In the genomic region with DNA sequence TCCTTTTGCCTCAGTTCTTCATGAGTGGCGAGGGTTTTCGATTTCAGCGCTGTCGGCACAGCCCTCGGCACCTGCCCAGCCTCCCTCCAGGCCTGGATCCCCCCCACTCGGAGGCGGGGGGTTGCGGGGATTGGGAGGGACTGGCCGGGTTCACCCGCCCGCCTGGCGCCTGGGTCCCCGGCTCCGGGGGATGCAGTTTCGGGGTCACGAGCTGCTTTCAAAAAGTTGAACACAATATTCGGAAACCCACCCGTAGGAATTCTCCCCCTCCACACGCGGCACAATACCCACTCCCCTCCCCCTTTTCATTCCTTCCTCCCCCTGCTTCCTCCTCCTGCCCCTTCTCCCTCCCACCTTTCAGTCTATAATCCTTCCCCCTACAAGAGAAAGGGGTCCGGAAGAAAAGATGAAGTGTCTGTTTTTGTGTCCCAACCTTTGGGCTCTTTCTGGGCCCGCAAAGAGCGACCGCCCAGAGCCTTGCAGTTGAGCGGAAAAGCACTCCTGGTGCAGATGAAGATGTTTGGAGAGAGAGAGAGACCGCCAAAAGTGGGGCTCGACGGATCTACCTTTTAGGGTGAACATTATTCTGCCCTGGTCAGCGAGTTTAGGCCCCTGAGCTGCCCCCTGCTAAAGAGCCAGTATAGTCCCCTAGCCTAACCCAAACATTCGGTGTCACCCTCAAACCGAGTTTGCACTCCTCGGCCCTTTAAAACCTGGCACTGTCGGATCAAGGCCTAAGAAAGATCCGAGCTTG, we compare ENCODE assay signal across 11 mouse cellular contexts. TPM values are rescaled to one million over a fixed set of nuclear protein-coding genes. Genes with fewer than 3 reads are reported as not detected.
A peak's percentile ranks its signal among the peaks of the same experiment; 100 is the strongest.
DNase-seq lines count a peak whose midpoint lies in the region; ATAC-seq and TF ChIP-seq lines count a peak whose summit lies in the region.
"Had no signal": no experiment of that assay in that cellular context is flagged by ENCODE, and none has a peak within 500 bp of the region (broad histone marks: within the 10 kb centered on the region; RNA-seq: fewer than 3 reads in every experiment).

No protein-coding gene starts in this region.

- no peak overlapping the region for H3K9ac ChIP-seq in heart, embryonic 11.5 days (ENCODE audit: low read depth, low read length)
- H3K9ac ChIP-seq in ES-Bruce4 (ENCODE audit: low read depth, poor library complexity, severe bottlenecking): peak overlapping the region; percentile 12; the same call in 1 of the 2 replicates
- H3K9ac ChIP-seq in forebrain, embryonic 13.5 days: peak overlapping the region; percentile 71
- no peak overlapping the region for H3K9ac ChIP-seq in limb, embryonic 15.5 days

- H3K27me3 ChIP-seq in heart, embryonic 11.5 days (ENCODE audit: control insufficient read depth, insufficient read depth, low read length): peaks cover 99% of the 10 kb centered on the region
- peaks cover 63% of the 10 kb centered on the region for H3K27me3 ChIP-seq in ES-Bruce4 (ENCODE audit: control insufficient read depth, insufficient read depth, low read length, poor library complexity, severe bottlenecking)
- peaks cover 99% of the 10 kb centered on the region for H3K27me3 ChIP-seq in forebrain, embryonic 13.5 days
- H3K27me3 ChIP-seq in limb, embryonic 15.5 days: peaks cover 100% of the 10 kb centered on the region
- H3K27me3 ChIP-seq in cerebellum, adult 2 months (ENCODE audit: control insufficient read depth, insufficient read depth, low read length): peaks cover 13% of the 10 kb centered on the region

- no peak for TF ChIP-seq POLR2A in ES-Bruce4 (IDR thresholded peaks at IDR 0.05; ENCODE audit: insufficient read depth, low read length)
- TF ChIP-seq POLR2A in cerebellum, adult 2 months (IDR thresholded peaks at IDR 0.05; ENCODE audit: borderline replicate concordance, insufficient read depth, low read length): no peak

- ATAC-seq in heart, embryonic 11.5 days (replicated peaks; ENCODE audit: insufficient number of reproducible peaks, low FRiP score, low TSS enrichment): no peak
- ATAC-seq in forebrain, embryonic 13.5 days: no peak
- ATAC-seq in limb, embryonic 15.5 days (ENCODE audit: insufficient number of reproducible peaks, low FRiP score, low TSS enrichment, low read depth): no peak

- peak overlapping the region; percentile 61 for H3K4me2 ChIP-seq in heart, embryonic 11.5 days
- H3K4me2 ChIP-seq in forebrain, embryonic 13.5 days: peak overlapping the region; percentile 71
- H3K4me2 ChIP-seq in limb, embryonic 15.5 days: peak overlapping the region; percentile 54

- intact Hi-C loops in heart, postnatal 25 days (cut with DNase I): no loop called here

- WGBS in heart, embryonic 11.5 days (ENCODE audit: insufficient replicate concordance): under 1% methylated on average over 34 of the region's 34 CpGs
- 2% methylated on average over 29 of the region's 34 CpGs for WGBS in forebrain, embryonic 13.5 days
- WGBS in limb, embryonic 15.5 days: 2% methylated on average over 34 of the region's 34 CpGs
- 3% methylated on average over 34 of the region's 34 CpGs for WGBS in cerebellum, adult 2 months

- no peak overlapping the region for H3K27ac ChIP-seq in heart, embryonic 11.5 days (ENCODE audit: low read depth, low read length)
- no peak overlapping the region for H3K27ac ChIP-seq in ES-Bruce4 (ENCODE audit: insufficient read depth, low read length)
- peak overlapping the region; percentile 92 for H3K27ac ChIP-seq in forebrain, embryonic 13.5 days
- no peak overlapping the region for H3K27ac ChIP-seq in limb, embryonic 15.5 days
- H3K27ac ChIP-seq in cerebellum, adult 2 months (ENCODE audit: insufficient read depth, low read length): no peak overlapping the region

- no peak for TF ChIP-seq EP300 in ES-Bruce4 (IDR thresholded peaks at IDR 0.05; ENCODE audit: insufficient read depth, low read depth, low read length)

- H3K36me3 ChIP-seq in heart, embryonic 11.5 days (ENCODE audit: control insufficient read depth, insufficient read depth, low read length): no peaks in the 10 kb centered on the region
- no peaks in the 10 kb centered on the region for H3K36me3 ChIP-seq in ES-Bruce4 (ENCODE audit: control insufficient read depth, insufficient read depth, low read length, poor library complexity, severe bottlenecking)
- no peaks in the 10 kb centered on the region for H3K36me3 ChIP-seq in forebrain, embryonic 13.5 days (ENCODE audit: poor library complexity, severe bottlenecking)
- no peaks in the 10 kb centered on the region for H3K36me3 ChIP-seq in limb, embryonic 15.5 days

- no peak for DNase-seq in heart, postnatal 25 days (ENCODE audit: low spot score)
- DNase-seq in thymus, postnatal 4 days: no peak
- no peak for DNase-seq in cerebellum, adult 2 months
- DNase-seq in cerebellum, postnatal 25 days: no peak
- DNase-seq: adrenal gland, postnatal 10 days; kidney, postnatal 14 days had no signal

- TF ChIP-seq CTCF in ES-Bruce4 (IDR thresholded peaks at IDR 0.05; ENCODE audit: low read depth, low read length): no peak
- TF ChIP-seq CTCF in cerebellum, adult 2 months (IDR thresholded peaks at IDR 0.05; ENCODE audit: borderline replicate concordance, insufficient read depth, low read depth, low read length): no peak

- peak overlapping the region; percentile 33 for H3K4me3 ChIP-seq in heart, embryonic 11.5 days (ENCODE audit: low read depth, low read length)
- peak overlapping the region; percentile 52 for H3K4me3 ChIP-seq in ES-Bruce4 (ENCODE audit: low read depth, low read length)
- peak overlapping the region; percentile 42 for H3K4me3 ChIP-seq in forebrain, embryonic 13.5 days
- peak overlapping the region; percentile 33 for H3K4me3 ChIP-seq in limb, embryonic 15.5 days
- H3K4me3 ChIP-seq in cerebellum, adult 2 months (replicated peaks; ENCODE audit: insufficient read depth, low read depth, low read length): no peak overlapping the region
- H3K4me3 ChIP-seq: megakaryocyte, embryonic 14.5 days had no signal

- H3K9me3 ChIP-seq in heart, embryonic 11.5 days (replicated peaks; ENCODE audit: control insufficient read depth, low read length): no peaks in the 10 kb centered on the region
- H3K9me3 ChIP-seq in ES-Bruce4 (replicated peaks; ENCODE audit: control insufficient read depth, insufficient read depth, low read length, poor library complexity, severe bottlenecking): no peaks in the 10 kb centered on the region
- no peaks in the 10 kb centered on the region for H3K9me3 ChIP-seq in forebrain, embryonic 13.5 days (replicated peaks)
- H3K9me3 ChIP-seq in limb, embryonic 15.5 days: no peaks in the 10 kb centered on the region
- H3K9me3 ChIP-seq: megakaryocyte, embryonic 14.5 days had no signal

- peaks cover 24% of the 10 kb centered on the region for H3K4me1 ChIP-seq in heart, embryonic 11.5 days (ENCODE audit: control insufficient read depth, insufficient read depth, low read length)
- no peaks in the 10 kb centered on the region for H3K4me1 ChIP-seq in ES-Bruce4 (ENCODE audit: control insufficient read depth, insufficient read depth, low read length)
- H3K4me1 ChIP-seq in forebrain, embryonic 13.5 days: peaks cover 74% of the 10 kb centered on the region
- H3K4me1 ChIP-seq in limb, embryonic 15.5 days: peaks cover 44% of the 10 kb centered on the region
- H3K4me1 ChIP-seq in cerebellum, adult 2 months (ENCODE audit: control insufficient read depth, insufficient read depth, low read length): no peaks in the 10 kb centered on the region

RNA-seq across cellular contexts. Expression of a gene that starts 5.1 kb away (rescaled TPM):
- polyA plus RNA-seq in heart, embryonic 11.5 days (2014; fragmentation: Nextera tagmentation; extraction: Ambion mirVana): not detected in 2 replicates
- not detected for total RNA-seq in heart, postnatal 25 days (2021)
- polyA plus RNA-seq in ES-Bruce4 (2011; ENCODE audit: insufficient read depth, insufficient read length, low read depth, missing spikeins): 0.26 TPM in 1 of 2 replicates, not detected in the other
- polyA plus RNA-seq in forebrain, embryonic 13.5 days (2015; fragmentation: Nextera tagmentation; extraction: Ambion mirVana): 18.2 and 22.4 TPM in 2 replicates
- not detected in 2 replicates for polyA plus RNA-seq in limb, embryonic 15.5 days (2015; fragmentation: Nextera tagmentation; extraction: Ambion mirVana)
- 1.3 and 1.8 TPM in 2 replicates for polyA plus RNA-seq in cerebellum, adult 2 months (2012; rRNA removed)
- total RNA-seq: adrenal gland, postnatal 10 days had no signal

Comparison
In these comparisons a context has a peak if more than half of its experiments do, and no peak if none do; other contexts are left out.
1. H3K9ac ChIP-seq: peak in ES-Bruce4 (single experiment) and forebrain, embryonic 13.5 days (single experiment); none in heart, embryonic 11.5 days (single experiment) and limb, embryonic 15.5 days (single experiment).
2. Peak in every context shown above with its lines, with median percentiles within 50 percentile points of each other: H3K4me2 ChIP-seq.